Mouse (Mus musculus): ENCODE results near the gene Sphk2. TPM values are rescaled to one million over a fixed set of nuclear protein-coding genes. Genes with fewer than 3 reads are reported as not detected.

The Sphk2 gene
- total RNA-seq (2014; fragmentation: Nextera tagmentation) (16.3 and 19.8 TPM in 2 replicates), total RNA-seq (2017) (7.5 and 7.8 TPM in 2 replicates)

GRCm38 (mm10) chr7:45717918-45718297, at the start of gene Sphk2:
Sphk2 (minus strand) TSS chr7:45718002.
- peak; percentile 63 for ATAC-seq (replicated peaks; ENCODE audit: low FRiP score, low TSS enrichment, poor library complexity, severe bottlenecking)

- ATAC-seq (replicated peaks; ENCODE audit: low FRiP score, low TSS enrichment, poor library complexity, severe bottlenecking): no peak
These were observed 49.7 kb upstream of the Sphk2 start for GRCm38 (mm10) chr7:45767500-45767899.

GRCm38 (mm10) chr7:45766764-45767163, 49.0 kb upstream of the Sphk2 start:
- no peak for ATAC-seq (replicated peaks; ENCODE audit: low FRiP score, low TSS enrichment, poor library complexity, severe bottlenecking)

GRCm38 (mm10) chr7:45765995-45766394, 48.2 kb upstream of the Sphk2 start:
- no peak for ATAC-seq (replicated peaks; ENCODE audit: low FRiP score, low TSS enrichment, poor library complexity, severe bottlenecking)

GRCm38 (mm10) chr7:45760151-45760550, 42.3 kb upstream of the Sphk2 start:
- no peak for ATAC-seq (replicated peaks; ENCODE audit: low FRiP score, low TSS enrichment, poor library complexity, severe bottlenecking)

GRCm38 (mm10) chr7:45759400-45759799, 41.6 kb upstream of the Sphk2 start:
- no peak for ATAC-seq (replicated peaks; ENCODE audit: low FRiP score, low TSS enrichment, poor library complexity, severe bottlenecking)

GRCm38 (mm10) chr7:45755703-45756102, 37.9 kb upstream of the Sphk2 start:
- no peak for ATAC-seq (replicated peaks; ENCODE audit: low FRiP score, low TSS enrichment, poor library complexity, severe bottlenecking)

GRCm38 (mm10) chr7:45750162-45750561, 32.4 kb upstream of the Sphk2 start:
- ATAC-seq (replicated peaks; ENCODE audit: low FRiP score, low TSS enrichment, poor library complexity, severe bottlenecking): no peak

GRCm38 (mm10) chr7:45749401-45749800, 31.6 kb upstream of the Sphk2 start:
- ATAC-seq (replicated peaks; ENCODE audit: low FRiP score, low TSS enrichment, poor library complexity, severe bottlenecking): no peak

- ATAC-seq (replicated peaks; ENCODE audit: low FRiP score, low TSS enrichment, poor library complexity, severe bottlenecking): no peak
These were observed 30.3 kb upstream of the Sphk2 start for GRCm38 (mm10) chr7:45748110-45748509.

GRCm38 (mm10) chr7:45747450-45747849, 29.6 kb upstream of the Sphk2 start:
- ATAC-seq (replicated peaks; ENCODE audit: low FRiP score, low TSS enrichment, poor library complexity, severe bottlenecking): no peak

GRCm38 (mm10) chr7:45746518-45746917, 28.7 kb upstream of the Sphk2 start:
- no peak for ATAC-seq (replicated peaks; ENCODE audit: low FRiP score, low TSS enrichment, poor library complexity, severe bottlenecking)

- ATAC-seq (replicated peaks; ENCODE audit: low FRiP score, low TSS enrichment, poor library complexity, severe bottlenecking): no peak
These were observed 26.6 kb upstream of the Sphk2 start for GRCm38 (mm10) chr7:45744387-45744786.

GRCm38 (mm10) chr7:45742338-45742737, 24.5 kb upstream of the Sphk2 start:
- ATAC-seq (replicated peaks; ENCODE audit: low FRiP score, low TSS enrichment, poor library complexity, severe bottlenecking): no peak

GRCm38 (mm10) chr7:45741777-45742176, 24.0 kb upstream of the Sphk2 start:
- peak; percentile 75 for ATAC-seq (replicated peaks; ENCODE audit: low FRiP score, low TSS enrichment, poor library complexity, severe bottlenecking)

GRCm38 (mm10) chr7:45741308-45741707, 23.5 kb upstream of the Sphk2 start:
- ATAC-seq (replicated peaks; ENCODE audit: low FRiP score, low TSS enrichment, poor library complexity, severe bottlenecking): no peak

- ATAC-seq (replicated peaks; ENCODE audit: low FRiP score, low TSS enrichment, poor library complexity, severe bottlenecking): no peak
These were observed 22.0 kb upstream of the Sphk2 start for GRCm38 (mm10) chr7:45739820-45740219.

- ATAC-seq (replicated peaks; ENCODE audit: low FRiP score, low TSS enrichment, poor library complexity, severe bottlenecking): peak; percentile 76
These were observed 21.5 kb upstream of the Sphk2 start for GRCm38 (mm10) chr7:45739162-45739763.

- ATAC-seq (replicated peaks; ENCODE audit: low FRiP score, low TSS enrichment, poor library complexity, severe bottlenecking): no peak
These were observed 15.7 kb upstream of the Sphk2 start for GRCm38 (mm10) chr7:45733477-45733876.

- peak; percentile 30 for ATAC-seq (replicated peaks; ENCODE audit: low FRiP score, low TSS enrichment, poor library complexity, severe bottlenecking)
These were observed 13.1 kb upstream of the Sphk2 start for GRCm38 (mm10) chr7:45730727-45731431.

- ATAC-seq (replicated peaks; ENCODE audit: low FRiP score, low TSS enrichment, poor library complexity, severe bottlenecking): no peak
These were observed 9.8 kb upstream of the Sphk2 start for GRCm38 (mm10) chr7:45727625-45728024.

Data from megakaryocyte-erythroid progenitor cell, adult 5-6 weeks (primary cell).